Mouse (Mus musculus) midbrain, embryonic 12.5 days (tissue): ENCODE results near the gene Sin3a. TPM values are rescaled to one million over a fixed set of nuclear protein-coding genes. Genes with fewer than 3 reads are reported as not detected.
A peak's percentile ranks its signal among the peaks of the same experiment; 100 is the strongest.

Experiments used
- ATAC-seq: fragments of 200-750 bp; cut with Nextera tagmentation; 2 replicates; pipeline ENCODE4 v1.8.0; 2017; ENCODE audit warnings: low read depth, moderate TSS enrichment, moderate library complexity; ENCODE audit not compliant: low FRiP score
- H3K27ac ChIP-seq: fragments of 300-500 bp; sonication (generic); replicated peaks from 2 replicates; pipeline ENCODE4 v1.5.1; 2016; ENCODE audit warnings: mild to moderate bottlenecking
- H3K27me3 ChIP-seq: fragments of 300-500 bp; sonication (generic); 2 replicates; pipeline ENCODE4 v1.6.1; 2016; ENCODE audit warnings: mild to moderate bottlenecking
- H3K36me3 ChIP-seq: fragments of 300-500 bp; sonication (generic); 2 replicates; pipeline ENCODE4 v1.6.1; 2016
- H3K4me1 ChIP-seq: fragments of 300-500 bp; sonication (generic); 2 replicates; pipeline ENCODE4 v1.6.1; 2016
- H3K4me2 ChIP-seq: fragments of 300-500 bp; sonication (generic); replicated peaks from 2 replicates; pipeline ENCODE4 v1.6.1; 2016; ENCODE audit warnings: mild to moderate bottlenecking, moderate library complexity
- H3K4me3 ChIP-seq: fragments of 300-500 bp; sonication (generic); 2 replicates; pipeline ENCODE4 v1.5.1; 2016; ENCODE audit warnings: mild to moderate bottlenecking
- H3K9ac ChIP-seq: fragments of 300-500 bp; sonication (generic); replicated peaks from 2 replicates; pipeline ENCODE4 v1.6.1; 2016; ENCODE audit warnings: mild to moderate bottlenecking, moderate library complexity
- H3K9me3 ChIP-seq: fragments of 300-500 bp; sonication (generic); 2 replicates; pipeline ENCODE4 v1.6.1; 2016; ENCODE audit warnings: mild to moderate bottlenecking
- WGBS: fragments of 180-500 bp; shearing (Covaris S2); methylation state at CpG from one replicate; pipeline ENCODE4 v1.1.7; 2016; 5-methylcytosine and 5-hydroxymethylcytosine counted together
- polyA plus RNA-seq: library from polyadenylated mRNA; unstranded; fragments of >200 nt; fragmentation: Nextera tagmentation; extraction: Ambion mirVana; gene quantifications from 2 replicates; pipeline ENCODE4 v1.2.1, GENCODE M21; 2016

Gene Sin3a
- polyA plus RNA-seq, 1 experiment from 2014 or later, result 48.5 TPM

GRCm38 (mm10) chr9:57139571-57139970 lies 67.7 kb downstream of the Sin3a start:
- no peaks in the 10 kb centered on the region for H3K4me1 ChIP-seq
- peaks cover 89% of the 10 kb centered on the region for H3K36me3 ChIP-seq
- WGBS, result 86% methylated on average over 5 of the region's 5 CpGs
- no peak for ATAC-seq
- no peak overlapping the region for H3K9ac ChIP-seq
- no peak overlapping the region for H3K4me2 ChIP-seq
- no peaks in the 10 kb centered on the region for H3K9me3 ChIP-seq
- no peak overlapping the region for H3K27ac ChIP-seq
- H3K4me3 ChIP-seq, result no peak overlapping the region
- no peaks in the 10 kb centered on the region for H3K27me3 ChIP-seq

GRCm38 (mm10) chr9:57141417-57142353 lies 69.8 kb downstream of the Sin3a start:
- Histone ChIP-seq H3K4me2 (no peak overlapping the region), H3K9ac (no peak overlapping the region), H3K27ac (no peak overlapping the region), H3K4me3 (no peak overlapping the region), H3K27me3 (no peaks in the 10 kb centered on the region), H3K9me3 (no peaks in the 10 kb centered on the region), H3K4me1 (0 out of 2 replicates have a peak, but pooled peaks cover 2% of the 10 kb centered on the region), H3K36me3 (peaks cover 71% of the 10 kb centered on the region)
- ATAC-seq, result no peak
- WGBS, result 93% methylated on average over 17 of the region's 17 CpGs

- H3K27me3 ChIP-seq, result no peaks in the 10 kb centered on the region
- no peak overlapping the region for H3K27ac ChIP-seq
- no peak overlapping the region for H3K4me3 ChIP-seq
- no peaks in the 10 kb centered on the region for H3K9me3 ChIP-seq
- peaks cover 57% of the 10 kb centered on the region for H3K36me3 ChIP-seq
- H3K9ac ChIP-seq, result no peak overlapping the region
- no peak for ATAC-seq
- peaks cover 12% of the 10 kb centered on the region for H3K4me1 ChIP-seq
- no peak overlapping the region for H3K4me2 ChIP-seq
- 86% methylated on average over 11 of the region's 11 CpGs for WGBS
Measured at GRCm38 (mm10) chr9:57143212-57143611, 71.4 kb downstream of the Sin3a start.

- Histone ChIP-seq H3K4me1 (peaks cover 22% of the 10 kb centered on the region), H3K27me3 (no peaks in the 10 kb centered on the region), H3K4me2 (no peak overlapping the region), H3K36me3 (peaks cover 42% of the 10 kb centered on the region), H3K4me3 (no peak overlapping the region), H3K27ac (no peak overlapping the region), H3K9ac (no peak overlapping the region), H3K9me3 (no peaks in the 10 kb centered on the region)
- ATAC-seq, result no peak
- 91% methylated on average over 8 of the region's 8 CpGs for WGBS
Measured at GRCm38 (mm10) chr9:57144830-57145229, 73.0 kb downstream of the Sin3a start.

- no peak overlapping the region; the same call in 1 of the 2 replicates for H3K9ac ChIP-seq
- H3K9me3 ChIP-seq, result no peaks in the 10 kb centered on the region
- H3K4me3 ChIP-seq, result no peak overlapping the region
- H3K4me2 ChIP-seq, result 0 out of 2 replicates have a peak overlapping the region, but pooled peaks have one; percentile 2
- ATAC-seq, result no peak
- H3K36me3 ChIP-seq, result peaks cover 25% of the 10 kb centered on the region
- H3K4me1 ChIP-seq, result peaks cover 22% of the 10 kb centered on the region
- no peaks in the 10 kb centered on the region for H3K27me3 ChIP-seq
- 0 out of 2 replicates have a peak overlapping the region, but pooled peaks have one; percentile 10 for H3K27ac ChIP-seq
- 84% methylated on average over 17 of the region's 17 CpGs for WGBS
Measured at GRCm38 (mm10) chr9:57146451-57147066, 74.7 kb downstream of the Sin3a start.

- 9% methylated on average over 19 of the region's 19 CpGs for WGBS
- Histone ChIP-seq H3K27ac (peak overlapping the region; percentile 91), H3K4me3 (peak overlapping the region; percentile 56), H3K36me3 (peaks cover 16% of the 10 kb centered on the region; the same call in 1 of the 2 replicates), H3K9ac (peak overlapping the region; percentile 70), H3K27me3 (no peaks in the 10 kb centered on the region), H3K4me1 (peaks cover 22% of the 10 kb centered on the region), H3K4me2 (peak overlapping the region; percentile 69), H3K9me3 (no peaks in the 10 kb centered on the region)
- ATAC-seq, result peak; percentile 58
Measured at GRCm38 (mm10) chr9:57147205-57148143, 75.6 kb downstream of the Sin3a start.

GRCm38 (mm10) chr9:57148144-57148878 lies 76.5 kb downstream of the Sin3a start, which contains the start of gene Neil1:
Gene Neil1 (minus strand): TSS chr9:57148305.
- peak; percentile 90 for ATAC-seq
- WGBS, result 1% methylated on average over 27 of the region's 27 CpGs
- no peaks in the 10 kb centered on the region for H3K27me3 ChIP-seq

GRCm38 (mm10) chr9:57149021-57149420 lies 77.2 kb downstream of the Sin3a start:
- peak overlapping the region; percentile 56 for H3K4me3 ChIP-seq
- peaks cover 22% of the 10 kb centered on the region for H3K4me1 ChIP-seq
- H3K9me3 ChIP-seq, result no peaks in the 10 kb centered on the region
- no peak for ATAC-seq
- no peaks in the 10 kb centered on the region for H3K27me3 ChIP-seq
- peak overlapping the region; percentile 91 for H3K27ac ChIP-seq
- peak overlapping the region; percentile 69 for H3K4me2 ChIP-seq
- 71% methylated on average over 6 of the region's 6 CpGs for WGBS
- peaks cover 8% of the 10 kb centered on the region; the same call in 1 of the 2 replicates for H3K36me3 ChIP-seq
- H3K9ac ChIP-seq, result peak overlapping the region; percentile 70

More at GRCm38 (mm10) chr9:57148144-57148878, 76.5 kb downstream of the Sin3a start, which contains the start of gene Neil1:
- H3K9me3 ChIP-seq, result no peaks in the 10 kb centered on the region
- H3K4me2 ChIP-seq, result peak within 1 kb of the TSS; percentile 69
- H3K4me3 ChIP-seq, result peak within 1 kb of the TSS; percentile 56
- peak within 1 kb of the TSS; percentile 70 for H3K9ac ChIP-seq
- H3K27ac ChIP-seq, result peak within 1 kb of the TSS; percentile 91
- H3K4me1 ChIP-seq, result peaks cover 22% of the 10 kb centered on the region
- H3K36me3 ChIP-seq, result peaks cover 12% of the 10 kb centered on the region; the same call in 1 of the 2 replicates

- Histone ChIP-seq H3K4me2 (no peak overlapping the region), H3K4me3 (no peak overlapping the region), H3K27ac (no peak overlapping the region), H3K9me3 (no peaks in the 10 kb centered on the region), H3K27me3 (no peaks in the 10 kb centered on the region), H3K36me3 (0 out of 2 replicates have a peak, but pooled peaks cover 6% of the 10 kb centered on the region), H3K9ac (no peak overlapping the region), H3K4me1 (peaks cover 22% of the 10 kb centered on the region)
- 84% methylated on average over 5 of the region's 5 CpGs for WGBS
- ATAC-seq, result no peak
Measured at GRCm38 (mm10) chr9:57150192-57150591, 78.4 kb downstream of the Sin3a start.

- ATAC-seq, result no peak
- no peak overlapping the region for H3K27ac ChIP-seq
- 56% methylated on average over 6 of the region's 6 CpGs for WGBS
Measured at GRCm38 (mm10) chr9:57152331-57152730, 80.5 kb downstream of the Sin3a start.

More at GRCm38 (mm10) chr9:57152331-57152730, 80.5 kb downstream of the Sin3a start:
- Histone ChIP-seq H3K4me2 (no peak overlapping the region), H3K36me3 (0 out of 2 replicates have a peak, but pooled peaks cover 12% of the 10 kb centered on the region), H3K4me3 (no peak overlapping the region), H3K27me3 (no peaks in the 10 kb centered on the region), H3K9ac (no peak overlapping the region), H3K4me1 (peaks cover 26% of the 10 kb centered on the region), H3K9me3 (no peaks in the 10 kb centered on the region)
